Mouse (Mus musculus) kidney, postnatal 0 days (tissue): Measurements from ENCODE around the gene Myl6b. TPM values are rescaled to one million over a fixed set of nuclear protein-coding genes. Genes with fewer than 3 reads are reported as not detected.
"Not testable (repeated sequence)": the region's sequence is repeated elsewhere in the genome, so short reads cannot be mapped to it uniquely, and the experiment has no call there.

ENCODE experiments used
- ATAC-seq: fragments of 200-750 bp; cut with Nextera tagmentation; replicated peaks from 2 replicates; pipeline ENCODE4 v1.8.0; 2017; ENCODE audit warnings: low read depth, moderate number of reproducible peaks, moderate TSS enrichment, moderate library complexity; ENCODE audit not compliant: low FRiP score
- DNase-seq: peaks from one replicate; pipeline ENCODE4 v3.0.0-alpha.2; 2016; ENCODE audit warnings: low spot score
- H3K27ac ChIP-seq: fragments of 300-500 bp; sonication (generic); 2 replicates; pipeline ENCODE4 v1.5.1; 2014; ENCODE audit warnings: mild to moderate bottlenecking
- H3K27me3 ChIP-seq: fragments of 300-500 bp; sonication (generic); 2 replicates; pipeline ENCODE4 v1.6.1; 2014; ENCODE audit warnings: low read length, mixed read lengths; ENCODE audit not compliant: insufficient read depth
- H3K36me3 ChIP-seq: fragments of 300-500 bp; sonication (generic); 2 replicates; pipeline ENCODE4 v1.6.1; 2014; ENCODE audit warnings: low read length, mixed read lengths; ENCODE audit not compliant: insufficient read depth
- H3K4me1 ChIP-seq: fragments of 300-500 bp; sonication (generic); replicated peaks from 2 replicates; pipeline ENCODE4 v1.6.1; 2014; ENCODE audit warnings: antibody characterized with exemption, low read length, mixed read lengths; ENCODE audit not compliant: insufficient read depth
- H3K4me2 ChIP-seq: fragments of 300-500 bp; sonication (generic); 2 replicates; pipeline ENCODE4 v1.6.1; 2014; ENCODE audit warnings: mild to moderate bottlenecking, low read length, moderate library complexity, mixed read lengths
- H3K4me3 ChIP-seq: fragments of 300-500 bp; sonication (generic); replicated peaks from 2 replicates; pipeline ENCODE4 v1.5.1; 2014; ENCODE audit warnings: low read depth, low read length
- H3K9ac ChIP-seq: fragments of 300-500 bp; sonication (generic); 2 replicates; pipeline ENCODE4 v1.6.1; 2014; ENCODE audit warnings: low read depth, low read length
- H3K9me3 ChIP-seq: fragments of 300-500 bp; sonication (generic); replicated peaks from 2 replicates; pipeline ENCODE4 v1.6.1; 2016; ENCODE audit warnings: low read length, inconsistent platforms, mixed read lengths
- CTCF ChIP-seq: IDR thresholded peaks from 2 replicates; pipeline ENCODE4 v1.5.1; 2016; ENCODE audit warnings: antibody characterized with exemption, low read depth, mild to moderate bottlenecking, moderate library complexity
- whole genome bisulfite sequencing: fragments of 180-500 bp; shearing (Covaris S2); extraction: QIAGEN DNeasy Blood & Tissue Kit; methylation state at CpG from one replicate; pipeline ENCODE4 v1.1.7; 2014; 5-methylcytosine and 5-hydroxymethylcytosine counted together
- polyA plus RNA-seq: library from polyadenylated mRNA; unstranded; fragments of >200 nt; fragmentation: Nextera tagmentation; extraction: Ambion mirVana; gene quantifications from 2 replicates; pipeline ENCODE4 v1.2.1, GENCODE M21; 2015

Myl6b gene
- polyA plus RNA-seq, 1 experiment from 2014 or later: 3.2 TPM

DNA sequence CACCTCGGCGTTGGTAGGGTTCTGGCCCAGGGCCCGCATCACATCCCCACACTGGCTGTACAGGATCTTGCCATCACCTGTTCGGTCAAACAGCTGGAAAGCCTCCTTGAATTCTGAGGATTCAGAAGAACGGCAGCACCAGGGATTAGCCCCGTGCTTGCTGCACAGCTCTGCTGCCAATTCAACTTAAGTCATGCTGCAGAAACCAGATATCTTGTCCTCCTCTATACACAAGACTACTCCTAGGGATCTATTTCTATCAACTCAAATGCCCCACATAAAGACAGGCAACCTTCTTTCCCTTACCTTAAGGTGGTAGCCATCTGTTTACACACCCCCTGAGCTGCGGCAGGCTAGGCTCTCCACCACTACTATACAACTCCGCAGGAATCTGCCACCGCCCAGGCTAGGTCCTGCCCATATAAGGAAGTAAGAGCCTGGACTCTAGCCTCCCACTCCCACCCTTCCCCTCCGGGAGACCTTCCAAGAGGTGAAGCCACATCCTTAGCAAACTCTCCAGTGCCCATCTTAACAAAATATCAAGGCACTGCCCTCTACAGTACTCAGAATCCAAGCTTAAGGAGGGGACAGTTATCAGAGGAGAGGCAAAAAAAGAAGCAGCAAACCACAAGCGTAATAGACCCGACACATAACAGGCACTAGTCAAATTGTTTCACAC is 5.7 kb downstream of the Myl6b start:
- Histone ChIP-seq H3K9me3 (no peaks in the 10 kb centered on the region), H3K27ac (peak overlapping the region; percentile 97), H3K9ac (peak overlapping the region; percentile 67), H3K36me3 (peaks cover 34% of the 10 kb centered on the region), H3K27me3 (no peaks in the 10 kb centered on the region), H3K4me3 (peak overlapping the region; percentile 71), H3K4me1 (peaks cover 26% of the 10 kb centered on the region), H3K4me2 (peak overlapping the region; percentile 62)
- ATAC-seq (peak; percentile 51), DNase-seq (peak; percentile 88)
- TF ChIP-seq CTCF: no peak
- 10% methylated on average over 12 of the region's 12 CpGs for WGBS

DNA sequence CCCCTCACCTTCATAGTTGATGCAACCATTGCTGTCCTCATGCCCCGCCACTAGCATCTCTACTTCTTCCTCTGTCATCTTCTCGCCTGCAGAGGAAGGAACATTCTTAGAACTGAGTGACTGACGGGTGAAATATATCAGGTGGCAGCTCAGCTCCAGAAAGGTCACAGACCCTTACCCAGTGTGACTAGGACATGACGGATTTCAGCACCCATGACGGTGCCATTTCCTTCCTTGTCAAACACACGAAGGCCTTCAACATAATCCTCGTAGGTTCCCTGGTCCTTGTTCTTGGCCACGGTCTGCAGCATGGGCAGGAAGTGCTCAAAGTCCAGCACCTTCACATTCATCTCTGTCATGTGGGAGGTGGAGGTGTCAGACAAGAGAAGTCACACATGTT is 6.4 kb downstream of the Myl6b start:
- Histone ChIP-seq H3K4me1 (peaks cover 23% of the 10 kb centered on the region), H3K36me3 (peaks cover 41% of the 10 kb centered on the region), H3K27ac (peak overlapping the region; percentile 97), H3K4me3 (peak overlapping the region; percentile 71), H3K4me2 (peak overlapping the region; percentile 62), H3K9ac (peak overlapping the region; percentile 67)
- not testable (repeated sequence) for H3K27me3 ChIP-seq, DNase-seq, ATAC-seq, H3K9me3 ChIP-seq
- 15% methylated on average over 7 of the region's 8 CpGs for WGBS

GRCm38 (mm10) chr10:128491495-128491894 is 7.0 kb downstream of the Myl6b start:
- no peaks in the 10 kb centered on the region for H3K27me3 ChIP-seq
- peaks cover 21% of the 10 kb centered on the region for H3K4me1 ChIP-seq
- H3K4me2 ChIP-seq: peak overlapping the region; percentile 62
- H3K9me3 ChIP-seq: no peaks in the 10 kb centered on the region
- TF ChIP-seq CTCF: no peak
- peaks cover 42% of the 10 kb centered on the region for H3K36me3 ChIP-seq
- no peak for ATAC-seq
- 29% methylated on average over 6 of the region's 6 CpGs for WGBS
- peak overlapping the region; percentile 6; the same call in 1 of the 2 replicates for H3K9ac ChIP-seq
- peak overlapping the region; percentile 71 for H3K4me3 ChIP-seq
- peak overlapping the region; percentile 32; the same call in 1 of the 2 replicates for H3K27ac ChIP-seq
- peak; percentile 59 for DNase-seq

- Histone ChIP-seq H3K9ac (no peak overlapping the region), H3K4me3 (no peak overlapping the region), H3K4me2 (peak overlapping the region; percentile 62; the same call in 1 of the 2 replicates), H3K36me3 (peaks cover 44% of the 10 kb centered on the region), H3K27me3 (no peaks in the 10 kb centered on the region), H3K4me1 (peaks cover 21% of the 10 kb centered on the region), H3K9me3 (no peaks in the 10 kb centered on the region), H3K27ac (0 out of 2 replicates have a peak overlapping the region, but pooled peaks have one; percentile 32)
- no peak for TF ChIP-seq CTCF
- 31% methylated on average over 5 of the region's 5 CpGs for whole genome bisulfite sequencing
- no peak for DNase-seq
- ATAC-seq: no peak
These were observed 7.6 kb downstream of the Myl6b start for GRCm38 (mm10) chr10:128490912-128491311.

DNA sequence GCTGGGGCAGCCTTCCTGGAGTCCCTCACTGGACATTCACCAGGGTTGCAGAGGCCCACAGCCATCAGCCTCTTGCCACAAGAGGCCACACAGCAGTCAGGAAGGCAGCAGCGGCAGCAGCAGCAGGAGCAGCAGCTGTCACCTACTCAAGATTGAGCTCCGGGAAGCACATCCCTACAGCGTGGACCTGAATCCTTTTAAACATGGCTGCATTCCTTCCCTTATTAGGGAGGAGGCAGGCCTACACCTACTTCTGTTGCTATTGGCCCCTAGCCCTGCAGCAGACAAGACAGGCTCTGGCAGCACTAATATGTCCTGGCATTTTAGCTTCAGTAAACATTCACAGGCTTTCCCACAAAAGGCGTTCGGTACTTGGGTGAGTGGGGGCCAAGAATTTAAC is 8.3 kb downstream of the Myl6b start:
- ATAC-seq: no peak
- no peak for TF ChIP-seq CTCF
- no peak for DNase-seq
- no peak overlapping the region; the same call in 1 of the 2 replicates for H3K27ac ChIP-seq
- H3K9me3 ChIP-seq: no peaks in the 10 kb centered on the region
- H3K4me3 ChIP-seq: no peak overlapping the region
- H3K9ac ChIP-seq: no peak overlapping the region
- no peak overlapping the region for H3K4me2 ChIP-seq
- H3K36me3 ChIP-seq: peaks cover 51% of the 10 kb centered on the region
- peaks cover 21% of the 10 kb centered on the region for H3K4me1 ChIP-seq
- H3K27me3 ChIP-seq: no peaks in the 10 kb centered on the region
- 51% methylated on average over 5 of the region's 5 CpGs for WGBS

DNA sequence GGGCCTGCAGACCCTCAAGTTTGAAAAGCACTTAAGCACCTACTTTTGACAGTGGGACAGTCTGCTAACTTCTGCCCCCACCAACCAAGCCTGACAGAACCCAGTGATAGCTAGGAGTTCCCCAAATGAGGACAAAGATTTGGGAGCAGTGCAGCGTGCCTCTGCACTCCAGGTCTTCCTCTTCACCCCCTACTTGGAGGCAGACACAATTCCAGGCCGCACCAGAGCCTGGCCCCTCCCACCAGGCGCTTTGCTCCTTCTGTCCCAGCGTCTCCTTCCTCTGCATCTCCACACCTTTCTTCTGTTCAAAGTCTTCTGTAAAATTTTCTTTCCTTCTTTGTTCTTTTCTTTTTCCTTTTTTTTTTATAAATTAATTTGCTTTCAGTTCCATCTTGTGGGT is 8.7 kb downstream of the Myl6b start:
- Histone ChIP-seq H3K4me2 (no peak overlapping the region), H3K36me3 (peaks cover 51% of the 10 kb centered on the region), H3K4me1 (peaks cover 17% of the 10 kb centered on the region), H3K9me3 (no peaks in the 10 kb centered on the region), H3K27me3 (no peaks in the 10 kb centered on the region), H3K27ac (peak overlapping the region; percentile 51; the same call in 1 of the 2 replicates), H3K9ac (no peak overlapping the region), H3K4me3 (no peak overlapping the region)
- DNase-seq (no peak), ATAC-seq (no peak)
- WGBS: 52% methylated on average over 4 of the region's 4 CpGs
- no peak for TF ChIP-seq CTCF
